ENCODE assay signal across 20 mouse cellular contexts in the genomic region with DNA sequence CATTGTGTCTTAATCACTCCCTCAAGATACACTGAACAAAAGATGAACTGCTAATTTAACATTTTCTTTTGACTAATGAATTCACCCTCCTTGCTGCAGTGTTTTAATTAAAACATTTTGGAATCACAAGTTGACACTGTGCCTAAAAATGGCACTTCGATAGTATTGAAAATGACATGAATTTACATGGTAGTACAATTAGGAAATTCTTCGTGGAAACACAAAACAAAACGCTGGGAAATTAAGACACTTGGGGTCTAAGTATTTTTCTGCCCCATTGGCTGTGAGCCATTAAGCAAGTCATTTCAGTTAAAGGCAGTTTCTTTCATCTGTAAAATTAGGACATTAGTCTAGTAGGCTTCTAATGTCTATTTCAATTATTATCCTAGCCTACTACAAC.
"Had no signal": no experiment of that assay in that cellular context is flagged by ENCODE, and none has a peak within 500 bp of the region (broad histone marks: within the 10 kb centered on the region; RNA-seq: fewer than 3 reads in every experiment).

No protein-coding gene starts in this region.

- H3K9ac ChIP-seq: kidney, embryonic 15.5 days; liver, embryonic 13.5 days; neural tube, embryonic 13.5 days had no signal

- H3K27ac ChIP-seq: kidney, embryonic 15.5 days; left cerebral cortex, adult 2 months; liver, embryonic 13.5 days; neural tube, embryonic 13.5 days; stomach, postnatal 0 days had no signal

- H3K27me3 ChIP-seq: kidney, embryonic 15.5 days; liver, embryonic 13.5 days; neural tube, embryonic 13.5 days had no signal

- H3K9me3 ChIP-seq: kidney, embryonic 15.5 days; liver, embryonic 13.5 days; neural tube, embryonic 13.5 days had no signal

- H3K4me3 ChIP-seq: kidney, embryonic 15.5 days; left cerebral cortex, adult 2 months; liver, embryonic 13.5 days; myocyte; neural tube, embryonic 13.5 days had no signal

- H3K4me2 ChIP-seq: kidney, embryonic 15.5 days; liver, embryonic 13.5 days; midbrain, embryonic 11.5 days; neural tube, embryonic 13.5 days had no signal

- DNase-seq: kidney, postnatal 10 days; kidney, postnatal 36 days; layer of hippocampus, postnatal 36 days; liver, embryonic 13.5 days; lung, adult 2 months; lung, postnatal 14 days; lung, postnatal 4 days; midbrain, embryonic 14.5 days; right cerebral cortex, adult 18-20 months; right cerebral cortex, postnatal 14 days; right cerebral cortex, postnatal 4 days; thymus, adult 2 months; thymus, postnatal 14 days; thymus, postnatal 4 days had no signal

- H3K36me3 ChIP-seq: kidney, embryonic 15.5 days; liver, embryonic 13.5 days; neural tube, embryonic 13.5 days had no signal

- H3K4me1 ChIP-seq: kidney, embryonic 15.5 days; liver, embryonic 13.5 days; neural tube, embryonic 13.5 days had no signal
